Mouse (Mus musculus) hindbrain, embryonic 10.5 days (tissue): Measurements from ENCODE around the gene Ccdc38. TPM values are rescaled to one million over a fixed set of nuclear protein-coding genes. Genes with fewer than 3 reads are reported as not detected.

ENCODE experiments used
- DNase-seq: peaks from one replicate; pipeline ENCODE4 v3.0.0-alpha.2; 2017; ENCODE audit warnings: low spot score
- H3K27ac ChIP-seq: fragments of 300-500 bp; sonication (generic); 2 replicates; pipeline ENCODE4 v1.5.1; 2016; ENCODE audit warnings: mild to moderate bottlenecking, moderate library complexity
- H3K27me3 ChIP-seq: fragments of 300-500 bp; sonication (generic); 2 replicates; pipeline ENCODE4 v1.6.1; 2016; ENCODE audit warnings: mild to moderate bottlenecking; ENCODE audit not compliant: poor library complexity, insufficient read depth, severe bottlenecking
- H3K36me3 ChIP-seq: fragments of 300-500 bp; sonication (generic); 2 replicates; pipeline ENCODE4 v1.6.1; 2016; ENCODE audit warnings: mild to moderate bottlenecking, moderate library complexity
- H3K4me1 ChIP-seq: fragments of 300-500 bp; sonication (generic); replicated peaks from 2 replicates; pipeline ENCODE4 v1.6.1; 2016; ENCODE audit warnings: mild to moderate bottlenecking
- H3K4me3 ChIP-seq: fragments of 300-500 bp; sonication (generic); 2 replicates; pipeline ENCODE4 v1.5.1; 2016; ENCODE audit warnings: mild to moderate bottlenecking, moderate library complexity
- H3K9me3 ChIP-seq: fragments of 300-500 bp; sonication (generic); 2 replicates; pipeline ENCODE4 v1.6.1; 2016; ENCODE audit warnings: mild to moderate bottlenecking, moderate library complexity
- WGBS: fragments of 180-500 bp; shearing (Covaris S2); methylation state at CpG from one replicate; pipeline ENCODE4 v1.1.7; 2016; 5-methylcytosine and 5-hydroxymethylcytosine counted together
- polyA plus RNA-seq: library from polyadenylated mRNA; unstranded; fragments of >200 nt; fragmentation: Nextera tagmentation; extraction: Ambion mirVana; gene quantifications from 2 replicates; pipeline ENCODE4 v1.2.1, GENCODE M21; 2016

The Ccdc38 gene
- 0.35 TPM in 2 replicates for polyA plus RNA-seq

DNA sequence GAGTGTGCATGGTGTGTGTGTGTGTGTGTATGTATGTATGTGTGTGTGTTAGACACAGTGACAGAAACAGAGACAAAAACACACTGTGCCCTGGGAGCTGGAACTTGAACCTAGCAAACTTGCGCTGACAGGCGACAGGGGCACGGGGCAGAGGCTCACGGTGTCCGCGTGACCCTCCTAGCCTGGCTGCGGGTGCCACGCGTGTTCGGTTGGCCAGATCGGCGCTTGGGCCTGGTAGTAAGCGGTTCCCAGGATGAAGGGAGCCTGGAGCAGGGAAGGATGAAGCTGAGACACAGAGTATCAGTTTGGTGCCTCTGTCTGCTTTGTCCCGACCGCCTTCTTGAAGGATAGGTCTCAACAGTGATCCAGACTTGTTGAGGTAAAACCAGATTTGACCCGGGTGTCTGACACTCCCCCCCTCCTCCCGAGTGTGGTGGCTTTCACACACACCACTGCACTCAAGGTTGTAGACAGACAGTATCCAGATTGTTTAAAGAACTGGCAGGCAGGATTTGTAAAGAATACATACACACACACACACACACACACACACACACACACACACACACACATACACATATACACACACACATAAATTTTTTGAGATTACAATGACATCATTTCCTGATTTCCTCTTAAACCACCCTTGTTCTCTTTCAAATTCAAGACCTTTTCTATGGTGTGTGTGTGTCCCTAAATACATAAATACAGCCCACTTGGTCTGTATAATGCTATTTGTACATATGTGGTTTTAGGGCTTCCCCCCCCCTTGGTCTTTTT lies at the start of gene Ccdc38:
Gene Ccdc38 (plus strand): TSS at position 202 of the 780 bp plus-strand sequence.
- no peak for DNase-seq
- Histone ChIP-seq H3K27ac (peak within 1 kb of the TSS; percentile 75), H3K9me3 (no peaks in the 10 kb centered on the region), H3K4me3 (peak within 1 kb of the TSS; percentile 55), H3K4me1 (peaks cover 20% of the 10 kb centered on the region), H3K27me3 (peaks cover 18% of the 10 kb centered on the region), H3K36me3 (no peaks in the 10 kb centered on the region)
- 72% methylated on average over 17 of the region's 17 CpGs for WGBS

DNA sequence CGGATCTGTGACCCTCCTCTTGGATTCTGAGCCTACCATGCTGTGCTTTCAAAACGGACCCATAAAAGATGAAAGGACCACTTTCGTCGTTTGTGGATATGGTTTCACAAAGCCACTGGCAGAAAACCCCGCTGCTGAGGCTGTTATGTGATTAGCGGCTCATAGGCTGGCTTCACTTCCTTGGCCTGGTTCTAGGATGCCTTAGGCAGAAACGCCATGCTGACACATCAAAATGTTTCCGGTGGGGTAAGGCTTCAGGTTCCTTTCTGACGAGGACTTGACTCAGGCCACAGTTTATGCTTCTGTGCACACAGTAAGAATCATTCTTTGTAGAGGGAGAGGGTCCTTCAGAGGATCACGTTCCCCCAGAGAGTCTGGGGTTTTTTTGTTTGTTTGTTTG lies 39.6 kb upstream of the Ccdc38 start:
- peak; percentile 14 for DNase-seq
- 36% methylated on average over 10 of the region's 10 CpGs for WGBS
- no peaks in the 10 kb centered on the region for H3K9me3 ChIP-seq

DNA sequence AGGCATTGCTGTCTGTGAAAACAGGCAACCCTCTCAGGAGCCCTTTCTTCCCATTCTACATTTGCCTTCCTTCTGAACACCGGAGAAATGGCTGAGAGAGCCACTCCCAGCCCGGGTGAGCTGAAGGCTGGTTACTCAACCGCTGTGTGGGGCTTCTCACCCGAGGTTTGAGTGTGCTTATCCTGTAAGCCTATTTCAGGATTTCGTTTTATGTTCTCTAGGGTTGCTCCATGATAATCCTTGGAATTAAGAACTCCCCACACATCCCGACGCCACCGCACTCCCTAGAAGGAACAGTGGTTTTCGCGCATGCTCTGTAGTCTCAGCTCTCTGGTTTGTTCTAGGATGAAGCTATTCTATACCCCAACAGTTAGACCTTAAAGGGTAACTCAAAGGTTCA lies 39.1 kb upstream of the Ccdc38 start:
- peaks cover 9% of the 10 kb centered on the region; the same call in 1 of the 2 replicates for H3K4me1 ChIP-seq
- no peak overlapping the region for H3K4me3 ChIP-seq
- no peaks in the 10 kb centered on the region for H3K27me3 ChIP-seq
- H3K9me3 ChIP-seq = no peaks in the 10 kb centered on the region
- H3K36me3 ChIP-seq = no peaks in the 10 kb centered on the region
- no peak for DNase-seq
- 0 out of 2 replicates have a peak overlapping the region, but pooled peaks have one; percentile 8 for H3K27ac ChIP-seq
- 75% methylated on average over 10 of the region's 10 CpGs for WGBS

More for the DNA sequence above, 39.6 kb upstream of the Ccdc38 start:
- H3K36me3 ChIP-seq = no peaks in the 10 kb centered on the region
- peaks cover 9% of the 10 kb centered on the region; the same call in 1 of the 2 replicates for H3K4me1 ChIP-seq
- no peaks in the 10 kb centered on the region for H3K27me3 ChIP-seq
- H3K27ac ChIP-seq = 0 out of 2 replicates have a peak overlapping the region, but pooled peaks have one; percentile 8
- H3K4me3 ChIP-seq = no peak overlapping the region

DNA sequence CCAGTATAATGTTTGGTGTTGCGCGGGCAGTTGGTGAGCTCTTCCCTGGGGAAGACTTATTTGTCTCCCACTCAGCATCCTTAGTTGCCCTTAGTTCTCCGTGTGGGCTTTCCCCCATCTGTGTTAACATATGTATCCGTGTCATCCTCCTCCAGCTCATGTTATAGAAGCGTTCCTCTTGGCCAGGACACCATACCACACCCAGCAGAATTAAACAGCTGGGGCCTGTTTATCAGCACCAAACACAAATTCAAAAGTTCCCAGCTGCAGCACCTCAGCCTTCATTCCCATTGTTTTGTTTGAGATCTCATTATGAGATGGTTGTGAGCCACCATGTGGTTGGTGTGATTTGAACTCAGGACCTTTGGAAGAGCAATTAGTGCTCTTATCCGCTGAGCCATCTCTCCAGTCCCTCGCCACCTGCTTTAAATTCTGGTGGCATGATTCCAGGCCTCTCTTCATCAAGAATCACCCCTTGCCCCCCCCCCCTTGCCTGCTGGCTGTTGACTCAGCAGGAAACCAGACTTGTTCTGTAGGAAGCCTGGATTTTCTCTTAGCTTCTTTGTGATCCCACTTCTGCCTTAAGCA lies 32.0 kb upstream of the Ccdc38 start:
- WGBS = 88% methylated on average over 7 of the region's 7 CpGs
- 0 out of 2 replicates have a peak, but pooled peaks cover 3% of the 10 kb centered on the region for H3K4me1 ChIP-seq
- no peak for DNase-seq
- no peak overlapping the region for H3K27ac ChIP-seq
- no peaks in the 10 kb centered on the region for H3K27me3 ChIP-seq
- no peaks in the 10 kb centered on the region for H3K36me3 ChIP-seq
- no peak overlapping the region for H3K4me3 ChIP-seq
- H3K9me3 ChIP-seq = no peaks in the 10 kb centered on the region

DNA sequence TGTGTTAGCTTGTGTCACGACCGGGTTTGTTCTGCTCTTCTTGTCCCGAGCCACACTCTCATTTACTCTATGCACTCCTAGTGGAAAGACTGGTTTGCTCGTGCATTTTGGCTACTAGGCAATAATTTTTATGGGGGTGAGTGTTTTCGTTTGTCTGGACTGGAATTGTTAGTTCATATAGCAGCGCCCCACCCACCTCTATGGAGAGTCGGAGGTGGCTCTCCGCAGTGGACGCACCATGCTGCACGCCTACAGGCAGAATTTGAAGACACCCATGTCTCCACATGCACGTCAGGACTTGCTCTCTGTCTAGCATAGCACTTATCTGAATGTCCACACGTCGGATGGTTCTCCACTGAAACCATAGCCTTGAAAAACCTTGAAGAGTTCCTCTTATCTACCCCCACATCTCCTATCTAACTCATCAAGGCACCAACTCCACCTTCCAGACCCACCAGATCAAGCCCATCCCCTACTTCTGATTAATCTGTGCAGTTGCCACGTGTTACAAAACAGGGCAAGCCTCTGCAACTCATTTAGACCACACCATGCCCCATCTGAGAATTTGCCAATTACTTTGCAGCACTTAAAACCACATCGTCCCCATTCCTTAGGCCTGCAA lies 30.8 kb upstream of the Ccdc38 start:
- 93% methylated on average over 15 of the region's 15 CpGs for WGBS
- DNase-seq = no peak
- no peaks in the 10 kb centered on the region for H3K36me3 ChIP-seq
- 0 out of 2 replicates have a peak, but pooled peaks cover 3% of the 10 kb centered on the region for H3K4me1 ChIP-seq
- no peaks in the 10 kb centered on the region for H3K9me3 ChIP-seq
- H3K27ac ChIP-seq = no peak overlapping the region
- no peak overlapping the region for H3K4me3 ChIP-seq
- no peaks in the 10 kb centered on the region for H3K27me3 ChIP-seq

DNA sequence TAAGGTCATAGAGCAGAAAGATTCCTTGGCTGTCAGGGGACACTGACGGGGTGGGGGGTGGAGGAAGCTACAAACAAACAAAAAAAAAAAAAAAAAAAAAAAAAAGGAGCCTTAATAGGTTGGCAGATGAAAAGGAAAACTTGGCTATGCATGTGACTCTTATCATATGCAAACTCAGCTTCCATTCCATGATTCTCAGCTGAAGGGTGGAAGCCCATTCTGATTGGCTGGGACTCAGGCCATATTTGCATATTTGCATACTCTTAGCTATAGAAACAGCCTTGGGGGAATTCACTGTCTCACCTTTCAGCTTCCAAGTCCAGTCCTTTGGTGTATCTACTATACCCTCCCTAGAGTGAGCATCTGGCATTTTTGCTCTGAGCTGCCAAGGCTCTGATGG lies 25.0 kb upstream of the Ccdc38 start:
- Histone ChIP-seq H3K9me3 (no peaks in the 10 kb centered on the region), H3K27ac (no peak overlapping the region), H3K4me3 (no peak overlapping the region), H3K36me3 (no peaks in the 10 kb centered on the region), H3K27me3 (no peaks in the 10 kb centered on the region), H3K4me1 (no peaks in the 10 kb centered on the region)
- 25% methylated on average over 1 of the region's 1 CpGs for WGBS
- DNase-seq = no peak

DNA sequence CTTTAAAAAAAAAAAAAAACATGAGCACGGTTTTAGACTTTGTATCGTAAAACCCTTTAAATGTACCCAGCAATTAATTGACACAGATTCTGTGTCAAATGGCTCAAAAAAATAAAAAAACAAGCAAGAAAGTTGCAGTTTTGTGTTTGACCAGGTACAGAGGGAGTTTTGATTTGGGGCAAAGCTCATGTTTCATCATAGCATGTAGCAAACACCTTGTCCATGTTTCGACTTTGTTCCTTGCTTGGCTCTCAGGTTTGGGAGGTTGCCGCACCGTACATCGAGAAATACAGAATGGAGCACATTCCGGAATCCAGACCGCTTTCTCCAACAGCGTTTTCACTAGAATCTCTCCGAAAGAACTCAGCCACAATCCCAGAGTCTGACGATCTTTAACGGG lies 24.5 kb upstream of the Ccdc38 start:
- no peak for DNase-seq
- Histone ChIP-seq H3K36me3 (no peaks in the 10 kb centered on the region), H3K27me3 (no peaks in the 10 kb centered on the region), H3K9me3 (no peaks in the 10 kb centered on the region), H3K4me1 (no peaks in the 10 kb centered on the region), H3K4me3 (no peak overlapping the region), H3K27ac (no peak overlapping the region)
- 88% methylated on average over 12 of the region's 12 CpGs for WGBS

DNA sequence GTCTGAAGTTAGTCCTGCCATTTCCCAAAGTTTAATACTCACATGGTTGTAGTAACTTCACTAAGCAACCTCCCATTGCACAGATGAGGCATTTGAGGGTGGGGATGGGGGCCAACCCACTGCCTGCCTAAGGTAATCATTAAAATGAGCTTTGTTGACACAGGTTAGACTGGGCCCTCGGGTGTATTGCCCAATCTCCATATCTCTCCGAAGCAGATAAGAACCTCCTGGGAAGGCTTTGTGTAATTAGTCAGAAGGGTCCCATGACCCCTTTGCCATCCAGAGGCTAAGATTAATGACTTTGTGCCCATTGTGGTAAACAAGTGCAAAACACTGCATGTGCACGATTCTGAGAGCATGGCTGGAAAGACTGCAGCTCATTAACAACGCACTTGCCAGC lies 22.7 kb upstream of the Ccdc38 start:
- H3K4me3 ChIP-seq = no peak overlapping the region
- no peak for DNase-seq
- H3K36me3 ChIP-seq = no peaks in the 10 kb centered on the region
- WGBS = 73% methylated on average over 4 of the region's 4 CpGs
- H3K9me3 ChIP-seq = no peaks in the 10 kb centered on the region
- no peaks in the 10 kb centered on the region for H3K4me1 ChIP-seq
- H3K27me3 ChIP-seq = no peaks in the 10 kb centered on the region
- H3K27ac ChIP-seq = no peak overlapping the region

DNA sequence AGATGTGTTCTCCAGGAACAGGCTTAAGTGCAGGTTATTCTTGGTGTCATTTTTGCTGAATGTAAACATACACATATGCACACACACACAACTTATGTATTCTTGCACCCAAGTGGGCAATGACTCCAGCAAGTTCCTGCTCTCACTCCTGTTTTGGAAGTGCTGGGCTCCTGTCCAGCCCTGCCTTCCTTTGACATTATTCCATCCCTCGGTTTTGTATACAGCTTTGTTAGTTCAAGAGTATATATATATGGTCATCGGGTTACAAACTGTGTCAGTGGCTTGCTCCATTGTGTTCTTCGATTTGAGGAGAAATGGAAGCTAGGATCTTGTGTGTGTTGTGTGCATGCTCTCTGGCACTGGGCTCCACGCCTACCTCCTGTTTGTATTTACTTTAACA lies 22.2 kb upstream of the Ccdc38 start:
- no peak for DNase-seq
- no peaks in the 10 kb centered on the region for H3K9me3 ChIP-seq
- WGBS = 84% methylated on average over 4 of the region's 4 CpGs
- H3K4me1 ChIP-seq = no peaks in the 10 kb centered on the region
- no peak overlapping the region for H3K4me3 ChIP-seq
- H3K36me3 ChIP-seq = no peaks in the 10 kb centered on the region
- H3K27me3 ChIP-seq = no peaks in the 10 kb centered on the region
- H3K27ac ChIP-seq = no peak overlapping the region

DNA sequence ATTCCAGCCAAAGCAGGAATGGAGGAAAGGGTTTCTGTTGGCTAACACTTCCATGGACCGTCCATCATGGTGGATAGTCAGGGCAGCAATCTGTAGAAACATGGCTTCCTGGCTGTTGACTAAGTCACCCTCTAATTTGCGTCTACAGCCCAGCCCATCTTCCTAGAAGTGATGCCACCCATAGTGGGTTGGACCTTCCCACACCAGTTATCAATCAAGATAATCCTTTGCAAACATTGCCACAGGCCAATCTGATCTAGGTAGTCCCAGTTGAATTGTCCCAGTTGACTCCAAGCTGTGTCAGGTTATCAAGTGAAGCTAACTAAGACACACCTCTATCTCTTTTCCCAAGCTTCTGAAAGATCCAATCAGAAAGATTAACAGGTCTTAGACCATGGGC lies 21.8 kb upstream of the Ccdc38 start:
- Histone ChIP-seq H3K36me3 (no peaks in the 10 kb centered on the region), H3K9me3 (no peaks in the 10 kb centered on the region), H3K4me1 (no peaks in the 10 kb centered on the region), H3K27ac (no peak overlapping the region), H3K27me3 (no peaks in the 10 kb centered on the region), H3K4me3 (no peak overlapping the region)
- 86% methylated on average over 2 of the region's 2 CpGs for WGBS
- no peak for DNase-seq

DNA sequence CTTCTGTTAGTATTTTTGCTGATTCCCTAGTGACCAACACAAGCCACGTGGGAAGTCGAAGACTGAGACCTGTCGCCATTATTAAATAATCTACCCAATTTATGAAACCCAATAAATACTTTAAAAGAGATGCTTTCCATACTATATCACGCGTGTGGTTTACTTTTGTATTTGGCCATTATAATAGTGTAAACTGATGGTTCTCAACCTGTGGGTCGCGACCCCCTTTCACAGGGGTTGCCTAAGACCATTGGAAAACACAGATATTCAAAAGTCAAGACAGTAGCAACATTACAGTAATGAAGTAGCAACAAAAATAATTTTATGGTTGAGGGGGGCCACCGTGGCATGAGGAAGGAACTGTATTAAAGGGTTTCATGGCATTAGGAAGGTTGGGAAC lies 21.3 kb upstream of the Ccdc38 start:
- H3K4me1 ChIP-seq = no peaks in the 10 kb centered on the region
- no peaks in the 10 kb centered on the region for H3K27me3 ChIP-seq
- DNase-seq = no peak
- no peaks in the 10 kb centered on the region for H3K36me3 ChIP-seq
- 89% methylated on average over 8 of the region's 8 CpGs for WGBS
- no peaks in the 10 kb centered on the region for H3K9me3 ChIP-seq
- no peak overlapping the region for H3K27ac ChIP-seq
- H3K4me3 ChIP-seq = no peak overlapping the region

DNA sequence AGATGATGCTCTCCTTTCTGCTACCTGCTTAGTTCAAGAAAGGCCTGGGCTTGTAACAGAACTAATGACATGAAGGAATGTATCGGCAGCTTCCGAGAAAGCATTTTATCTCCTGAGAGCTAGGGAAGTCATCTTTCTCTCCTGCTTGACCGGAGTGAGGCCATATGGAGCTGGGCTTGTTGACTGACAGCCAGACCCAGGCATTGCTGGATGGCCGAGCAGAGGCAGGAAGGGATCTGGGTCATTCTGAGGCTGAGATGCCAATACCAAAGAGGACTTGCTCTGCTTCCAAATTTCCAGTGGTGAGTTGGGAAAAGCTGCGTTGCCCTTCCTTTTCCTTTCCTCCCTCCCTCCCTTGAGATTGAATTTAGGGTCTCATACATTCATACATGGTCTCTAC lies 20.7 kb upstream of the Ccdc38 start:
- Histone ChIP-seq H3K27me3 (no peaks in the 10 kb centered on the region), H3K36me3 (no peaks in the 10 kb centered on the region), H3K27ac (no peak overlapping the region), H3K4me3 (no peak overlapping the region), H3K9me3 (no peaks in the 10 kb centered on the region), H3K4me1 (no peaks in the 10 kb centered on the region)
- DNase-seq = no peak
- 91% methylated on average over 5 of the region's 5 CpGs for WGBS

DNA sequence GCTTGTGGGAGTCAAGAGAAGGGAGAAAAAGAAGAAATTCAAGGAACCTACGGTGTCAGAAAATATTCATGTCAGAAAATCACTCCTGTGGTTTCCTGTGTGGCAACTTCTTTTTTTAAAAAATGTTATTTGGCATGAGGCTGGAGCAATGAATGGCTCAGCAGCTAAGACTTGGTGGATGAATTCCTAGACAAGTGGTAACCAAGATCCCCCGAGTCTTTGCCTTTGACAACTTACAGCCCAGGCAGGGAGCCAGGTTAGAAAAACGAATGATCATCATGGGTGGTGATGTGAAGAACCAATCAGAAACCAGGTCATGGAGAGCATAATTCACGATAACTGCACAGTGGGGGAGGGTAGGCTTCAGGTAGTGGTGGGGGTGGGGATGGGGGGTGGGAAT lies 19.4 kb upstream of the Ccdc38 start:
- no peaks in the 10 kb centered on the region for H3K9me3 ChIP-seq
- WGBS = 73% methylated on average over 4 of the region's 4 CpGs
- H3K4me3 ChIP-seq = no peak overlapping the region

More for the DNA sequence above, 19.4 kb upstream of the Ccdc38 start:
- Histone ChIP-seq H3K27me3 (no peaks in the 10 kb centered on the region), H3K27ac (no peak overlapping the region), H3K36me3 (no peaks in the 10 kb centered on the region), H3K4me1 (no peaks in the 10 kb centered on the region)
- no peak for DNase-seq
